Comparison of ENCODE assay signal across 24 mouse cellular contexts in the genomic region with DNA sequence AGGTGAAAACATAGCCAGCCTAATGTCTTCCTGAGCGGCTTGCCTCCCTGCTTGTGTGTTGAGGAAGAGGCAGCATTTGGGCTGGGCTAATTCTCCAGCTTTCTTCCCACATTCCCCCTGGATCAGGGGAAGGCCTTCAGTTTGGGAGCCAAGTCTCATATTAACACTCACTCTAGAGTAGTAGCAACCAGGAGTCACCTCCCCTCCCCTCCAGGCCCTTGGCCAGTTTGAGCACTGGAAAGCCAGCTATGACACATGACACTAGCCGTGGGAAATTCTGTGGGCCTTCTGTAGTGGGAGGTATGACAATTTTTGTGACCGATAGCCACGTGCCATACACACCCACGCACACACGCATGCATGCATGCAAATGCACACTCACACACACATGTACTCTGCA. TPM values are rescaled to one million over a fixed set of nuclear protein-coding genes. Genes with fewer than 3 reads are reported as not detected.
DNase-seq lines count a peak whose midpoint lies in the region; ATAC-seq and TF ChIP-seq lines count a peak whose summit lies in the region.
"Had no signal": no experiment of that assay in that cellular context is flagged by ENCODE, and none has a peak within 500 bp of the region (broad histone marks: within the 10 kb centered on the region; RNA-seq: fewer than 3 reads in every experiment).

No protein-coding gene starts in this region.

- no peak overlapping the region for H3K4me3 ChIP-seq in lung, embryonic 14.5 days (ENCODE audit: low read depth, low read length)
- no peak overlapping the region for H3K4me3 ChIP-seq in lung, postnatal 0 days (ENCODE audit: low read depth, low read length)
- H3K4me3 ChIP-seq: embryonic facial prominence, embryonic 10.5 days; embryonic facial prominence, embryonic 12.5 days; forebrain, embryonic 13.5 days; forebrain, embryonic 15.5 days had no signal

- H3K27ac ChIP-seq in lung, embryonic 14.5 days (ENCODE audit: low read depth): no peak overlapping the region
- H3K27ac ChIP-seq in lung, postnatal 0 days (ENCODE audit: low read length): peak overlapping the region; percentile 0; the same call in 1 of the 2 replicates
- H3K27ac ChIP-seq: embryonic facial prominence, embryonic 10.5 days; embryonic facial prominence, embryonic 12.5 days; forebrain, embryonic 13.5 days; forebrain, embryonic 15.5 days had no signal

- WGBS in lung, embryonic 14.5 days: 84% methylated on average over 6 of the region's 6 CpGs
- WGBS in lung, postnatal 0 days: 73% methylated on average over 6 of the region's 6 CpGs

- no peaks in the 10 kb centered on the region for H3K9me3 ChIP-seq in lung, embryonic 14.5 days (ENCODE audit: low read depth, low read length)
- no peaks in the 10 kb centered on the region for H3K9me3 ChIP-seq in lung, postnatal 0 days (ENCODE audit: low read length)
- H3K9me3 ChIP-seq: embryonic facial prominence, embryonic 10.5 days; embryonic facial prominence, embryonic 12.5 days; forebrain, embryonic 13.5 days; forebrain, embryonic 15.5 days had no signal

- H3K36me3 ChIP-seq in lung, embryonic 14.5 days (ENCODE audit: insufficient read depth): no peaks in the 10 kb centered on the region
- no peaks in the 10 kb centered on the region for H3K36me3 ChIP-seq in lung, postnatal 0 days (ENCODE audit: insufficient read depth, low read length)
- H3K36me3 ChIP-seq: embryonic facial prominence, embryonic 10.5 days; embryonic facial prominence, embryonic 12.5 days; forebrain, embryonic 15.5 days had no signal

- ATAC-seq in lung, embryonic 14.5 days (ENCODE audit: insufficient read depth): no peak
- ATAC-seq in lung, postnatal 0 days: peak; percentile 22; the same call in 1 of the 2 replicates
- ATAC-seq: forebrain, embryonic 13.5 days; forebrain, embryonic 15.5 days; forebrain, postnatal 0 days had no signal

- no peaks in the 10 kb centered on the region for H3K27me3 ChIP-seq in lung, embryonic 14.5 days (ENCODE audit: insufficient read depth, low read length)
- no peaks in the 10 kb centered on the region for H3K27me3 ChIP-seq in lung, postnatal 0 days (replicated peaks; ENCODE audit: insufficient read depth, low read length)
- H3K27me3 ChIP-seq: embryonic facial prominence, embryonic 12.5 days; forebrain, embryonic 13.5 days; forebrain, embryonic 15.5 days had no signal

- no peaks in the 10 kb centered on the region for H3K4me1 ChIP-seq in lung, embryonic 14.5 days (ENCODE audit: insufficient read depth)
- H3K4me1 ChIP-seq in lung, postnatal 0 days (ENCODE audit: insufficient read depth, low read depth, low read length): peaks cover 7% of the 10 kb centered on the region; the same call in 1 of the 2 replicates
- H3K4me1 ChIP-seq: embryonic facial prominence, embryonic 10.5 days; embryonic facial prominence, embryonic 12.5 days; forebrain, embryonic 13.5 days; forebrain, embryonic 15.5 days had no signal

- no peak for TF ChIP-seq EP300 in lung, postnatal 0 days (IDR thresholded peaks at IDR 0.05)

- no peak overlapping the region for H3K4me2 ChIP-seq in lung, embryonic 14.5 days
- H3K4me2 ChIP-seq in lung, postnatal 0 days (replicated peaks; ENCODE audit: low read depth, low read length): no peak overlapping the region
- H3K4me2 ChIP-seq: embryonic facial prominence, embryonic 12.5 days; forebrain, embryonic 13.5 days; forebrain, embryonic 15.5 days had no signal

- peak; percentile 48 for DNase-seq in lung, embryonic 14.5 days
- DNase-seq in lung, postnatal 25 days (ENCODE audit: low spot score): no peak
- DNase-seq in lung, postnatal 0 days (ENCODE audit: low spot score): peak; percentile 72
- peak; percentile 82 for DNase-seq in lung, postnatal 10 days
- peak; percentile 52 for DNase-seq in lung, postnatal 36 days
- no peak for DNase-seq in cerebellum, adult 9-10 months
- no peak for DNase-seq in cerebellum, adult 11-12 months
- no peak for DNase-seq in urinary bladder, postnatal 14 days (ENCODE audit: low spot score)
- DNase-seq: adrenal gland, adult 2 months; adrenal gland, postnatal 10 days; adrenal gland, postnatal 25 days; cerebellum, adult 18-20 months; cerebellum, adult 8-10 months; cerebellum, postnatal 10 days; cerebellum, postnatal 25 days; forebrain, postnatal 0 days had no signal

- no peak overlapping the region for H3K9ac ChIP-seq in lung, embryonic 14.5 days
- H3K9ac ChIP-seq in lung, postnatal 0 days (replicated peaks; ENCODE audit: low read depth): no peak overlapping the region
- H3K9ac ChIP-seq: embryonic facial prominence, embryonic 12.5 days; forebrain, embryonic 13.5 days; forebrain, embryonic 15.5 days; forebrain, postnatal 0 days had no signal

- TF ChIP-seq CTCF in lung, embryonic 14.5 days (IDR thresholded peaks at IDR 0.05; ENCODE audit: low read depth): no peak
- no peak for TF ChIP-seq CTCF in lung, postnatal 0 days (IDR thresholded peaks at IDR 0.05)

RNA-seq across cellular contexts. Expression of gene Itih3, which starts 17.6 kb away (rescaled TPM):
- polyA plus RNA-seq in lung, embryonic 14.5 days (2014; fragmentation: Nextera tagmentation; extraction: Ambion mirVana): 0.31 and 0.71 TPM in 2 replicates
- 2.2 and 2.5 TPM in 2 replicates for polyA plus RNA-seq in lung, postnatal 0 days (2015; fragmentation: Nextera tagmentation; extraction: Ambion mirVana)
- polyA plus RNA-seq: embryonic facial prominence, embryonic 10.5 days had no signal

RNA-seq across cellular contexts. Expression of gene Itih4, which starts 19.7 kb away (rescaled TPM):
- not detected in 2 replicates for polyA plus RNA-seq in lung, embryonic 14.5 days (2014; fragmentation: Nextera tagmentation; extraction: Ambion mirVana)
- 6.7 and 7.9 TPM in 2 replicates for polyA plus RNA-seq in lung, postnatal 0 days (2015; fragmentation: Nextera tagmentation; extraction: Ambion mirVana)
- polyA plus RNA-seq: embryonic facial prominence, embryonic 10.5 days; embryonic facial prominence, embryonic 12.5 days; embryonic facial prominence, embryonic 14.5 days; forebrain, embryonic 11.5 days; forebrain, embryonic 13.5 days; forebrain, embryonic 15.5 days had no signal

RNA-seq across cellular contexts. Expression of gene Mustn1, which starts 27.0 kb away (rescaled TPM):
- polyA plus RNA-seq in lung, embryonic 14.5 days (2014; fragmentation: Nextera tagmentation; extraction: Ambion mirVana): 3.8 and 5.1 TPM in 2 replicates
- polyA plus RNA-seq in lung, postnatal 0 days (2015; fragmentation: Nextera tagmentation; extraction: Ambion mirVana): 30.5 and 36.6 TPM in 2 replicates

RNA-seq across cellular contexts. Expression of gene Itih1, which starts 37.1 kb away (rescaled TPM):
- polyA plus RNA-seq in lung, embryonic 14.5 days (2014; fragmentation: Nextera tagmentation; extraction: Ambion mirVana): not detected in 2 replicates
- 0.81 and 1.1 TPM in 2 replicates for polyA plus RNA-seq in lung, postnatal 0 days (2015; fragmentation: Nextera tagmentation; extraction: Ambion mirVana)
- polyA plus RNA-seq: C2C12; cortical plate, adult 2 months; embryonic facial prominence, embryonic 10.5 days; embryonic facial prominence, embryonic 12.5 days; embryonic facial prominence, embryonic 14.5 days; forebrain, embryonic 11.5 days; forebrain, embryonic 13.5 days; forebrain, embryonic 15.5 days; forebrain, postnatal 0 days had no signal

RNA-seq across cellular contexts. Expression of gene Nek4, which starts 45.2 kb away (rescaled TPM):
- polyA plus RNA-seq in lung, embryonic 14.5 days (2014; fragmentation: Nextera tagmentation; extraction: Ambion mirVana): 11.9 and 12.3 TPM in 2 replicates
- 4.7 and 4.9 TPM in 2 replicates for polyA plus RNA-seq in lung, postnatal 0 days (2015; fragmentation: Nextera tagmentation; extraction: Ambion mirVana)

Comparison
In these comparisons a context has a peak if more than half of its experiments do, and no peak if none do; other contexts are left out.
1. DNase-seq: peak in lung, embryonic 14.5 days (single experiment), lung, postnatal 0 days (single experiment), lung, postnatal 10 days (single experiment) and lung, postnatal 36 days (single experiment); none in lung, postnatal 25 days (single experiment), cerebellum, adult 9-10 months (single experiment), cerebellum, adult 11-12 months (single experiment) and urinary bladder, postnatal 14 days (single experiment).